Mouse (Mus musculus): ENCODE results near the gene Lrrc75b. TPM values are rescaled to one million over a fixed set of nuclear protein-coding genes. Genes with fewer than 3 reads are reported as not detected.

The Lrrc75b gene
- polyA plus RNA-seq, 1 experiment, result 8.9 TPM

DNA sequence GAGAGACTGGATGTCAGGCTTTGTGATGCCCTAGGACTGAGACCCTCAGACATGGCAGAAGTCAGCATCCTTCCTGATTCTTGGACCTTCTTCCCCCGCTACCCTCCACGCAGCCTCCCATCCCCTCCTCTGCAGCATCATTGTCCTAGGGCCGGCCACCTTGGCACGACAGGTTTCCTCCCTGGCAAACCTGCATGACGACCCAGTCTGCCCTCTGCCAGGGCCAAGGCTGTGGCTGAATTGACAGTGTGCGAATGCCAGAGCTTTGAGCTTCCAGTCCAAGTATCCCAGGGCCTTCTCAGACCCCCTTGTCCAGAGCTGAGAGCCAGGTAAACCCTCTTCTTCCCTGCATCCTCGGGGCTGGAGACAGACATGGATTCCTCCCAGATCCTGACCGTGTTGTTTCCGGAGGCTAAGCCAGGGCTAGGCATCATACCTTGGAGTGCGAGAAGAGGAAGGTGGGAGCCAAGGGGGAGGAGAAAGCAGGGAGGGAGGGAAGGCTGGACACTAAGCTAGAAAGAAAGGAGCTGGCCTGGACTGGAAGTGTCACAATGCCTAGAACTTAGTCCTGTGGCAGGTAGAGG lies 1.0 kb upstream of the Lrrc75b start, which contains the start of gene Ggt1:
TSS of gene Ggt1 (plus strand) at position 534 of the 584 bp plus-strand sequence.
- H3K4me3 ChIP-seq (ENCODE audit: insufficient read depth, low read length), result peak within 1 kb of the TSS; percentile 59; the same call in 1 of the 2 replicates
- no peak within 1 kb of the TSS for H3K27ac ChIP-seq (ENCODE audit: insufficient read depth, low read length)
- 0 out of 2 replicates have a peak, but pooled peaks cover 3% of the 10 kb centered on the region for H3K4me1 ChIP-seq (ENCODE audit: control insufficient read depth, insufficient read depth, low read length)
- TF ChIP-seq POLR2A (IDR thresholded peaks at IDR 0.05; ENCODE audit: extremely low read depth, insufficient read depth, low read length) (no peak), CTCF (IDR thresholded peaks at IDR 0.05; ENCODE audit: extremely low read depth, insufficient read depth, low read length) (no peak)

DNA sequence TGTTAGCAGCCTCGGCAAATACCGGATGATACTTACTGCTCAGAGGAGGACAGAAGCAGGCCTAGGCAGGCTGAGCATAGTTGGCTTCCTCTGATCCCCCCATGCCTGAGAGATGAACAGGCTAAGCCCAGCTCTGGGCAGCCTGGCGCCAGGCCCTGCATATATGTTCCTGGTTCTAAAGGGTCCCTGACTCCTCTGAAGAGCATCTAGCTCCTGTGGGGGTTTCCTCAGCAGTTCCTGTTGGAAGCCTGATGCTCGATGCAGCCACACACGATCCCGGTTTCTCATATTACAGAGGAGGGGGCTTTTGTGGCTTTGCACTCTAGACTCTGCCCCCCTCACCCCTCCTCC lies 394 bp upstream of the Lrrc75b start:
- TF ChIP-seq CTCF (IDR thresholded peaks at IDR 0.05; ENCODE audit: extremely low read depth, insufficient read depth, low read length) (no peak), POLR2A (IDR thresholded peaks at IDR 0.05; ENCODE audit: extremely low read depth, insufficient read depth, low read length) (no peak)
- Histone ChIP-seq H3K4me1 (ENCODE audit: control insufficient read depth, insufficient read depth, low read length) (0 out of 2 replicates have a peak, but pooled peaks cover 3% of the 10 kb centered on the region), H3K4me3 (ENCODE audit: insufficient read depth, low read length) (peak overlapping the region; percentile 59; the same call in 1 of the 2 replicates), H3K27ac (ENCODE audit: insufficient read depth, low read length) (no peak overlapping the region)

DNA sequence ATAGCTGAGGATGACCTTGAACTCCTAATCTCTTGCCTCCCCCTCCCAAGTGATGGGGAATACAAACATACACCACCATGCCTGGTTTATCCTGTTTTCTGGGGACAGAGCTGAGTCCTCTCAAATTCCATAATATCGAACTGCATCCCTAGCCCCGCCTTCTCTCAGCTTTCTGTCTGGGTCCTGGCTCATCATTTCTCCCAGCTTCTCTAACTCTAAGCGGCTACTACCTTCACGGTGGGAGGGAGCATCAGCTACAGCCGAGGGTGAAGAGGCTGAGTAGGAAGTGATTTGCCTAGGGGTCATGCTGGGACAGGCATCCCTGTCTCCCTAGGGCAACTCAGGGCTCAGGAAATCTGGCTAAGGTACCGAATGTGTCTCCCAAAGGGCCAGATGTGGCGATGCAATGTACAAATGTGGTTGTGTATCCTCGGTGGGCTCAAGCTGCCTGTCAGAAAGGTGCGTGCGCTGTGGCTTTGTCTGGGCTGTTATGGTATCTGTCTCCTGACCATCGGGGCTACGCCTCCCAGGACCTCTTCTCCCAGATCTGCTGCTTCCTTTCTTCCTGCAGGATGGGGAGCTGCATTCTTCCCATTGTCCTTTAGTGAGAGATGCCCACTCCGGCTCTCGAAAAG lies 972 bp downstream of the Lrrc75b start:
- H3K4me1 ChIP-seq (ENCODE audit: control insufficient read depth, insufficient read depth, low read length), result 0 out of 2 replicates have a peak, but pooled peaks cover 3% of the 10 kb centered on the region
- H3K4me3 ChIP-seq (ENCODE audit: insufficient read depth, low read length), result peak overlapping the region; percentile 59
- no peak overlapping the region for H3K27ac ChIP-seq (ENCODE audit: insufficient read depth, low read length)
- TF ChIP-seq POLR2A (IDR thresholded peaks at IDR 0.05; ENCODE audit: extremely low read depth, insufficient read depth, low read length) (no peak), CTCF (IDR thresholded peaks at IDR 0.05; ENCODE audit: extremely low read depth, insufficient read depth, low read length) (no peak)

DNA sequence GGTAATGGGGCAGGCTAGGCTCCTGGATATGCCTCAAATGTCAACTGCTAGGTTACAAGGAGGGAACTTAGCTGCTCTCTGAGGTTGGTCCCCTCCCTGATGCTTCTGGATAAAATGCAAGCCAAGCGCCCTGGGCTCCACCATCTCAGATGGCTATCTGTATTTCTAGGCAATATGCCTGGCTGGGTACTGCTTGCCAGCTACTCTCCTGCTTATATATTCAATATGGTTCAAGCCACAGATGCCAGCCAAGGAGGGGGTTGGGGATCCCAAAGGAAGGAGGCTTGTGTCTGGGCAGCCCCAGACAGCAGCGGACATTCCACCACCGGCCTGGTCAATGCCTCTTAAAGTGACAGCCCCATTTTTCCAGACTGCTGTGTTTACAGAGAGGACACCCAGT lies 1.6 kb downstream of the Lrrc75b start:
- Histone ChIP-seq H3K4me1 (ENCODE audit: control insufficient read depth, insufficient read depth, low read length) (0 out of 2 replicates have a peak, but pooled peaks cover 3% of the 10 kb centered on the region), H3K27ac (ENCODE audit: insufficient read depth, low read length) (no peak overlapping the region), H3K4me3 (ENCODE audit: insufficient read depth, low read length) (peak overlapping the region; percentile 59; the same call in 1 of the 2 replicates)
- no peak for TF ChIP-seq CTCF (IDR thresholded peaks at IDR 0.05; ENCODE audit: extremely low read depth, insufficient read depth, low read length)
- TF ChIP-seq POLR2A (IDR thresholded peaks at IDR 0.05; ENCODE audit: extremely low read depth, insufficient read depth, low read length), result no peak

DNA sequence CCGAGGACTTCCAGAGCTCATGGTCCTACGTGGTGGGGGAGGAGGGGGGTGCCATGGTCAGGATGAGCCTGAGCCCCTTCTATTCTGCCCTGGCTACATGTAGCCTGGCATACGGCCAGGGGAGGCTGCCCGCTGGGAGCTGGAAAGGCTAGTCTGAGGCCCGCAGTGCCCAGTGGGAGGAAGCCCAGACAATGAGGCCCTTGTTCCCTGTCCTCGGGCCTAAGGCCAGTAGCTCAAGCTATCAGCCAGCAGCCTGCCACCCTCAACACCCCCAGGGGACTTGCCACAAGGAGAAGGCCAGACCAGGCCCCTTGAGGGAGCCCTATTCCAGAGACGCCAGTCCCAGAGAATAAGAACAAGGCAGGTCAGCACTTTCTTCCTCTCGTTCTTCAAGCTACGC lies 4.1 kb downstream of the Lrrc75b start:
- Histone ChIP-seq H3K4me1 (ENCODE audit: control insufficient read depth, insufficient read depth, low read length) (0 out of 2 replicates have a peak, but pooled peaks cover 3% of the 10 kb centered on the region), H3K27ac (ENCODE audit: insufficient read depth, low read length) (peak overlapping the region; percentile 62; the same call in 1 of the 2 replicates)
- TF ChIP-seq POLR2A (IDR thresholded peaks at IDR 0.05; ENCODE audit: extremely low read depth, insufficient read depth, low read length) (0 out of 2 replicates have a peak, but pooled peaks have one; percentile 6), CTCF (IDR thresholded peaks at IDR 0.05; ENCODE audit: extremely low read depth, insufficient read depth, low read length) (no peak)

DNA sequence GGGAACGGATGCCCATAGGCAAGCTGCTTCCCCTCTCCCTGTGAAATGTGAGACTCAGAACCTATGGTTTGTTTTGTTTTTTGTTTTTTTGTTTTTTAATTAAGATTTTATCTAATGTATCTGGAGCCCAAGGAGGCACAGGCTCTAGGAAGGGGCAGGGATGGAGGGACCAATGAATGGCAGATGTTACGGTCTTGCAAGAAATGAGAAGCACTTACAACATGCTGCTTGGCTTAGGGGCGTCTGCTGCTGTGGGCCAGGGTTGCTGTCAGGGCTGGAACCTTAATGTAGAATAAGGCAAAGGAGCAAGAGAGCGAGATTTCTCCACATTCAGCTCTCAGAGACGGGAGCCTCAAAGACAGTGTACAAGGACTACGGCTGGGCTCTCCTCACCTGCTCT lies 4.6 kb downstream of the Lrrc75b start:
- Histone ChIP-seq H3K27ac (ENCODE audit: insufficient read depth, low read length) (no peak overlapping the region), H3K4me1 (ENCODE audit: control insufficient read depth, insufficient read depth, low read length) (0 out of 2 replicates have a peak, but pooled peaks cover 3% of the 10 kb centered on the region), H3K4me3 (ENCODE audit: insufficient read depth, low read length) (no peak overlapping the region)
- no peak for TF ChIP-seq POLR2A (IDR thresholded peaks at IDR 0.05; ENCODE audit: extremely low read depth, insufficient read depth, low read length)
- TF ChIP-seq CTCF (IDR thresholded peaks at IDR 0.05; ENCODE audit: extremely low read depth, insufficient read depth, low read length), result no peak

More for the DNA sequence above, 4.1 kb downstream of the Lrrc75b start:
- H3K4me3 ChIP-seq (ENCODE audit: insufficient read depth, low read length), result no peak overlapping the region

DNA sequence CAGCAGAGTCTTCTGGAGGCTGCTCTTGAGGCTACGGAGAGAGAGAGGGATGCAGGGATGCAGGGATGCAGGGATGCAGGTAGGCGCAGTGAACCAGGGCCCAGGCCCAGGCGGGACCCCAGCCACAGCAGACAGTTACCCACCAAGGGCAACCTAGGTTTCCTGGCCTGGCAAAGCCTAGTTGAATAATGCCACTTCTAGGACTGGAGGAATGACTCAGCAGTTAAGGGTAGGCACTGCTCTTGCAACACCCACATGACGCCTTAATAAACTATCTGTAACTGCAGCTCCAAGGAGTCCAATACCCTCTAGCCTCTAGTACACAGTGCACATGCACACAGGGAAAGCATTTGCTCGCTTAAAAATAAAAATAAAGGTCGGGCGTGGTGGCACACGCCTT lies 6.0 kb downstream of the Lrrc75b start:
- Histone ChIP-seq H3K4me1 (ENCODE audit: control insufficient read depth, insufficient read depth, low read length) (peaks cover under 1% of the 10 kb centered on the region; the same call in 1 of the 2 replicates), H3K4me3 (ENCODE audit: insufficient read depth, low read length) (no peak overlapping the region), H3K27ac (ENCODE audit: insufficient read depth, low read length) (no peak overlapping the region)
- TF ChIP-seq POLR2A (IDR thresholded peaks at IDR 0.05; ENCODE audit: extremely low read depth, insufficient read depth, low read length), result no peak
- TF ChIP-seq CTCF (IDR thresholded peaks at IDR 0.05; ENCODE audit: extremely low read depth, insufficient read depth, low read length), result no peak

DNA sequence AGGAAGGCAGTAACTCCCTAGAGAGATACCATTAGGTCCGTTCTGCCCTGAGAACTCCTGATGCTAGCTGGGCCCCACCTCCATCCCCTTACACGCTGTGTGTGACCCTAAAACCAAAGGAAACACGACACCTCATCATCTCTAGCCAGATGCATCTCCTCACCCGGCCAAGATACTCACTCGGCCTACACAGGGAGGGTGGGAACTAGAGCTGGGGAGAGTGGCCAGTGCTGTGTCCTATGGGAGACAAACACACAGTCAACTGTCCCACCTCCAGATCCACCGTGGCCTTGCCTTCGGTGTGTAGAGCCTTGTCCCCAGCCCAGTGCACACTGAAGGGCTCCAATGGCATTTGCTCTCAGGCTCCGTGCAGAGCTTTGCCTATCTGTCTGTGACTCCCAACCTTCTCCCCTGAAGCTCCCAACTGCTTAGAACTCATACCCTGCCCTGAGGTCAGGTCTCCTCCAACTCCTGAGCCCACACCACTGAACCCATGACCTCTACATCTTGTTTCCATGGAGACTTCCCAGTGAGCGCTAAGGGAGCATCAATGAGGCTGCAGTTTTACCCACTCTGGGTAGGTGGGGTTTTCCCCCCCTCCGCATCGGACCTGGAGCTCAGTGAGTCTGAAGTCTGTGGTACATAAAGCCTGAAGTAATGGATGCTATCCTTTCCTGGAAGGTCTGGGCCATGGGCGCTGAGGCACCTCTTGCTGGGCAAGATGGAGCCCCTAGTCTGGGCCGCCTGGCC lies 7.3 kb downstream of the Lrrc75b start:
- H3K4me1 ChIP-seq (ENCODE audit: control insufficient read depth, insufficient read depth, low read length), result no peaks in the 10 kb centered on the region; the same call in 1 of the 2 replicates
- H3K27ac ChIP-seq (ENCODE audit: insufficient read depth, low read length), result no peak overlapping the region
- no peak overlapping the region for H3K4me3 ChIP-seq (ENCODE audit: insufficient read depth, low read length)
- TF ChIP-seq CTCF (IDR thresholded peaks at IDR 0.05; ENCODE audit: extremely low read depth, insufficient read depth, low read length) (no peak), POLR2A (IDR thresholded peaks at IDR 0.05; ENCODE audit: extremely low read depth, insufficient read depth, low read length) (no peak)

DNA sequence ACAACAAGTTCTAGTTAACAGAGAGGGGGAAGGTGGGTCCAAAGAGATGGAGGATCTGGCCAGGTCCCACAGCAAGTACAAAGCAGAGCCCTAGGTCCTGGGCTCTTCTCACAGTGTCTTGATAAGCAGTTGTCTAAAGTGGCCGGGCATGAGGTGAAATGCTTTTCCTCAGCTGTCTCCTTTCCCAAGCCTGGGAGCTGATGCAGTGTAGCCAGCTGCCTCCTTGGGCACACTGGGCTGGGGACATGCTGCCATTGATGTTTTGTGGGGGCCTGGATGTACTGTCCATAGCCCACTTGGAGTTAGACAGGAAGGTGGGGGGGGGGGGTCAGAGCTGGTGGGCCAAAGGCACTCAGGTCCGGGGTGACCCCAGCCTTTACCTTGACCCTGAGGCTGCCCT lies 8.0 kb downstream of the Lrrc75b start:
- TF ChIP-seq POLR2A (IDR thresholded peaks at IDR 0.05; ENCODE audit: extremely low read depth, insufficient read depth, low read length) (no peak), CTCF (IDR thresholded peaks at IDR 0.05; ENCODE audit: extremely low read depth, insufficient read depth, low read length) (no peak)
- no peaks in the 10 kb centered on the region; the same call in 1 of the 2 replicates for H3K4me1 ChIP-seq (ENCODE audit: control insufficient read depth, insufficient read depth, low read length)
- no peak overlapping the region for H3K27ac ChIP-seq (ENCODE audit: insufficient read depth, low read length)
- H3K4me3 ChIP-seq (ENCODE audit: insufficient read depth, low read length), result no peak overlapping the region
